Mouse (Mus musculus) hindlimb bud, embryonic 11.5 days (tissue): ENCODE data around the gene Chit1.

Experiments
- DNase-seq: peaks from one replicate; pipeline ENCODE4 v3.0.0-alpha.2; 2012; ENCODE audit warnings: low read depth, low spot score; ENCODE audit errors: extremely low spot score

Chit1 gene

DNA sequence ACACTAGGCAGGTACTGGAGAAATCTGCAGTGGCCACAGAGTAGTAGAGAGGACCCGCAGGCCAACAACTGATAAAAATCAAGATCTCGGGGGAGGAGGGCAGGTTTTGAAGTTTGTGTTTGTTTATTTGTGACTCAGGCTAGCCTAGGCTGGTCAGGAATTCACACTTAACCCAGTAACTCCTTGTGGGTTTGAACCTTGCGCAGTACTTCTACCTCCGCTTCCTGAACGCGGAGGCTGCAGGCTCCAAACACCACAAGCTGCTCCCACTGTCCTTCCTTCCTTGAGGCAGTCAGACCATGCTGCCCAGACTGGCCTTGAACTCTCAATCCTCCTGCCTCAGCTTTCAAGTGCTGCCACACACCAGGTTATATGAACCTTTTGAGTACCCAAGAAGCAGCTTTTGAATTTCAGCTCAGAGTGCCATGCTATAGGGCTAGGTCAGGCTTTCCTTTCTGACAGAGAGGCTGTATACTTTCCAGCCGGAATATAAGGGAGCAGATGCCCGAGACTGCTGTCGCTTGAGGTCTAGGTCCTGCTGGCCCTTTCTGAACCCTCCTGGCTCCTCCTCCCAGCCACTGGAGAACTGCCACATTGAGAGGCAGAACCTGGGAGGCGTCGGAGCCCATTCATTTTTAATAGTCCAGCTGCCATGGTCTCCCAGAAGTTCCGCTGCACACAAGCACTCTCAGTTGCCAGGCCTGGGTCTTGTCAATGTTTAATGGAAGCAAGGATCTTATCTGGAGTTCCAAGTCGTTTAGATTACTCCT is 12.9 kb upstream of the Chit1 start:
- DNase-seq = no peak

DNA sequence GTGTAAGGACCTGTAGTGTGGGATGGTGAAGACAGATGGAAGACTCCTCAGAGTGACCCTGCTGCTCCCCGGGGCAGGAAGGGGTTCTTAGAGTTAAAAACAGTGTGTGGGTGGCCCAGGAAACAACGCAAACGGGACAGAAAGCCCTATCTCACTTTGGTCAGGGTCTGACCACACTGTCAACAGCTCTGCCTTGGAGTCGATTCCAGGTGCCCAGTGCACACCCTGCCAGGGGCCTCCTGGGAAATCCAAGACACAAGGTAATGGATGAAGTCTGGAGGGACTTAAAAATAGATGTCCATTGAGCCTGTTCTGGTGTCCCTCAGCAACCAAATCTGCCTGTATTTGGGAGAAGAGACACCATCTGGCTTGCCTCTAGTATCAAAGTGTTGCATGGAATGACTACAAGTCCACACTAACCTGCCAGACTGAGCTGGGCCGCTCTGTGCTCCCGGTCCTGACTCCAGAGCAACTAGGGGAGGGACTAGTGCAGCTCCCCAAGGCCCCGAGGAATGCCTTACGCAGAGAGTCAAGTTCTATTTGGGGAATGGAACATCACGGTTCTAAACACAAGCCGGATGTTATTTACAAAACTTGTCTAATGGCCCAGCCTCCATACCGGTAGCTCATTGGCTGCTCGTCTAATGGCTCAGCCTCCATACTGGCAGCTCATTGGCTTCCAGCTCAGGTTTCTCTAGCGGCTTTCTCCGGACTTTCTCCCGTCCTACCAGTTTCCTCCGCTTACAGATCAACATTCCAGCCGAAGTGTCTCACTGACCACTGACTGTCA is 12.1 kb upstream of the Chit1 start:
- DNase-seq = peak; percentile 66

DNA sequence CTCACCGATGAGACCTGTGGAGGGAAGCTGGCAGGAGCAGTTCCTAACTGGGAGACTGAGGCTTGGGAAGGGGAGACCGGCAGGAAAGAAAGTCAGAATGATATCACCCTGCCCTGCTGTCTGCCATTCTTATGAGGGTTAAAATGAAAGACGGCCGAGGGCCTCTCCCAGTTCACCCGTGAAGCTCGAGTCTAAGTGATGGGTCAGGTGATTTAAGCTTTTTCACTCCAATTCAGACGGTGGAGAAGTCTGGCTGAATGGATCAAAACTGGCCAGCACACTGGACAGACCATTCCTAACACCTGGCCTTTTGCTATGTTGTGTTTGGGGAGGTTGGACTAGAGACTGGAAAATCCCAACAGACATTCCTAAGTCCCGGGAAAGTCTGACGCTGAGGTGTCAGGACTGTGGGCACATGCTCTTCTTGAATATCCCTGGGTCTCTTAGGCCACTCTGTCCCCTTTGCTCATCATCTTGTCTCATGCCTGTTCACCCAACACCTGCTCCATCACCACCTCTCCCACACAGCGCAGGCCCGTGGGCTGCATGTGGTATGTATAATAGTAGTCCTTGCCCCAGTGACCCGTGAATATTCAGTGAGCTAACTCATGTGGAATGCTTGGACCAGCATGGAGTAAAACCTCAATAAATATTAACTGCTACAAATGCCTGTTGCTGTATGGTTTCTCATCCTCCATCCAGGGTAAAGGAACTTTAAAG is 11.4 kb upstream of the Chit1 start:
- DNase-seq = no peak

GRCm38 (mm10) chr1:134100401-134100800 is 10.6 kb upstream of the Chit1 start:
- no peak for DNase-seq

DNA sequence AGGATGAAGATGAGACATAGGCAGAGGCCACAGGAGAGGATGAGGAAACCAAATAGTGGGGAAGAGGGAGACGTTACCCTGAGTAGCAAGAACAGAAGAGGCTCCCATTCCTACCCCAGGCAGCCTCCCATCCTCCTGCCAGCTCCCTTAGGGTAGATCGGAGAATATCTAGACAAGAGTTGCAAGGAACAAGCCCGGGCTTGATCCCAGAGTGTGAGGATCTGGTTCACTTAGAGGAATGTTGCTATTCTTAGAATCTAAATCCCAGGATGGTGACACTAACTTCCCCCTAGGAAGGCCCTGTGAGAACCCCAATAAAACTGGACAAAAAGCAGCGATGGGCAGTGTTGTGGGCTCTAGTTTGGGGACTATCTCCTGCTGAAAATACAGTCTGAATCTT is 10.1 kb upstream of the Chit1 start:
- DNase-seq = no peak

- no peak for DNase-seq
Measured at GRCm38 (mm10) chr1:134101593-134101992, 9.4 kb upstream of the Chit1 start.

DNA sequence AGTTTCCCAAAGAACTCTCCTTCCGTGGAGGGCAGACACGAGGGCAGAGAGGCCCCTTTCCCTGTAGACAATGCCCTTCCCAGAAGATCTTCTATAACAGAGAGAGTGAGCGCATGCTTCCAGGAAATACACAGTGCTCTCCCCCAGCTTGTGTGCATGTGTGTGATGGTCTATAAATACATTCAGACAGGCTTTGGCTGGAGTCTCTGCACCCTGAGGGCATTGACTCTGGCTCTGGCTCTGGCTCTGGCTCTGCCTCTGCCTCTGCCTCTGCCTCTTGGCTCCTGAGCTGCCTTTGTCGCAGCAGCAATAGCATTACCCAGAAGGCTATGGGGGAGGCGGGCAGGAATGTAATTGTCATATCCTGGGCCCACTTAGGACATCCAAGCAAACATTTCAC is 7.2 kb upstream of the Chit1 start:
- no peak for DNase-seq

DNA sequence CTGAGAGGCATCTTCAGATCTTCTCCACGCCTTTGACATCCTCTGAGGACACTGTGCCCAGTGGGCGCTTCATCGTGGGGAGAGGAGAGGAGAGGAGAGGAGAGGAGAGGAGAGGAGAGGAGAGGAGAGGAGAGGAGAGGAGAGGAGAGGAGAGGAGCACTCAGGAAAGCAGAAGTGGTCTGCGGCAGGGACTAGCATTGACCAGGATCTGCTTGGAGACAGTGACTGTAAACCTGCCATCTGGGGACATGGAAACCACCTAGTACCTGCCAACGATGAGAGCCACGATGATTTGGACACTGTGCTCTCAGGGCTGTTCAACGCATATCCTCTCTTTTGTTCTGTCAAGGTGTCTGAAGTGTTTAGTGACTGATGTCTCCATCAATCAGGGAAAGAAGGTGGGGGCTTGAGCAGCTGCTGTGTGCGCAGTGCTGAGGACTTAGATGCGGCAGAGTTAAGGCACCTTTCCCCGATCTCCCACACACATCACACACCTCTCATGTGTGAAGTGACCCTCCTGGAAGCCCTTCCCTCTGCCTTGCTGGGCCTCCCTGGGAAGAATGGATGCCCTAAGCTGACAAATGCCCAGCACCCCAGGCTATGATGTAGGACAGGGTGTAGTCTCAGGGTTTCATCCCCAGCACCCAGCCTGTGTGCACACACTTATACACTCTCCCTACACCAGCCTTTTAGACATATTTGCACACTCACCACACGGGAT is 5.8 kb upstream of the Chit1 start:
- no peak for DNase-seq

DNA sequence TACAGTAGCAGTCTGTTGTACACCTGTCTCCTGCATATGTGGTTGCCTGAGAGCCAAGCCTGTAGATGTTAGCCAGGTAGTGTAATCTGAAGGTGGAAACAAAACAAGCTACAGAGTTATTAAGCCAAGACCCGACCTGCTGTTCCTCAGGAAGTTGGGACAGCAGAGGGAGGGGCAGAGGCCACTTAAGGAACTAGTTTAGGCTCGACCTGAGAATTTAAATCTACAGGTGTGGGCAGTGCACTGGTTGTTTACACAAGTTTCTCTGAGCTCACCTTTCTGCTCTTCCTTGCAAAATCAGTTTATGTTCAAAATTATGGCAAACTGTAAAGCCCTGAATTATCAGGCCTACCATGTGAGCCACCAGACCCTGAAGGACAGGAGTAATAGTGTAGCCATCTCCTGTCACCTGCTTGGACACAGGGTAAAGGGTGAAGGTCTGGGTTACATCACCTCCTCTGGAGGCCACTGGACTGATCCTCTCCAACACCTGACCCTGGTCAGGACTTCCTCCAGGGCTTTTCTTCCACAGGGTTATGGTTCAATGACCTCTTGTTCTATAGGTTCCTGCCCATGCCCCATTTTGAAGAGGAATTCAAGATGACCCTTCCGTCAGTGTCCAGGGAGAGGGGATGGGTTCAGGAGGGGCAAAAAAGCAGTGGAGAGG is 5.1 kb upstream of the Chit1 start:
- no peak for DNase-seq

DNA sequence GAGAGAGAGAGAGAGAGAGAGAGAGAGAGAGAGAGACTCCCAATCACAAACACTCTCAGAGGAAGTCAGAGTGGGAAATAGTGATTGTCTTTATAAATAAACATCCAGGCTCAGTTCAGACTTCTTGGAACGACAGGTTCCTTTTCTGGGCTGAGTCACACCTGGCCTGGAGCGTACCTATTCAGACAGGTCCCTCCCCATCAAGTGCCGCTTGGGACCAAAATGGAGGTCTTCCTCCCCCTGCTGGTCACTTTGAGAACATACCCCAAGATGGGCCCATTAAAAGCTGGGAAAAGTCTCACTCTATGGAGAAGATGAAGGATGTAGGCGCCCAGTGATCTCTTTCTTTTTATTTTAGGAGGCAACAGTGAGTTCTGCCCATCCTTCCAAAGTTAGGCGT is 4.3 kb upstream of the Chit1 start:
- DNase-seq = peak; percentile 39

DNA sequence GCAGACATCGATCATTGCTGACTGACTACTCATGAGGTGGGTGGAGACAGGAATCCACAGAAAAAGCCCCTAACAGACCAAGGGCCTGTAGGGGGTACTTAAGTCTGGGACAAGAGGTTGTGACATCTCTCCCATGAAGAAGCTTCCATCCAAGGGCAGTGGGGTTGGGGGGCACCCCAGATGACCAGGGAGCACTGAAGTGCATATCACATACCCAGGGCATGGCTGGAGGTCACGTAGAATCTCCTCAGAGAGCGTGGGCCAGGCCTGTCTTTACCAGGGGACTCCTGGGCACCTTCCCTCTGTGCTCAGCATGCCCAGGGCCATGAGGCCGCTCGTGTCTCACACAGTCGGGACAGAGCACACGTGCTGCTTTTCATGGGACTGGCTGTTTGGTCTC is 3.3 kb upstream of the Chit1 start:
- no peak for DNase-seq

- DNase-seq = no peak
Measured at GRCm38 (mm10) chr1:134110015-134110414, 1.0 kb upstream of the Chit1 start.

DNA sequence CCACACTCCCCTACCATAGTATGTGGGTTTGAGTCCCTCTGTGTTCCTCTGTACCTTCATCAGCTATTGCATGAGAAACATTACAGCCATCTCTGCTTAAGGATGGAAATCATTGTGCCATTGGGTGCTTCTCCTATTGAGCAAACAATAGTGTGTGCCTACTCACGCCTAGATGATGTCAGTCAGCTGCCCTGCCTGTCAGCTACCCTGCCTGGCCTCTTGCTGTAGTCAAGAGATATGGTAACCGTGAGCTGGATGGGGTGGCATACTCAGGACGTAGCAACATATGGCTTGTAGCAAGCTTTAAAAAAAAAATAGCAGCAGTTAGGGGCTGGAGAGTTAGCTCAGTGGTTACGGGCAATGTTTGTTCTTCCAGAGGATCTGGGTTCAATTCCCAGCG is 593 bp upstream of the Chit1 start:
- no peak for DNase-seq

GRCm38 (mm10) chr1:134113560-134113959 is 2.5 kb downstream of the Chit1 start:
- DNase-seq = no peak

GRCm38 (mm10) chr1:134114018-134114417 is 3.0 kb downstream of the Chit1 start:
- DNase-seq = no peak

DNA sequence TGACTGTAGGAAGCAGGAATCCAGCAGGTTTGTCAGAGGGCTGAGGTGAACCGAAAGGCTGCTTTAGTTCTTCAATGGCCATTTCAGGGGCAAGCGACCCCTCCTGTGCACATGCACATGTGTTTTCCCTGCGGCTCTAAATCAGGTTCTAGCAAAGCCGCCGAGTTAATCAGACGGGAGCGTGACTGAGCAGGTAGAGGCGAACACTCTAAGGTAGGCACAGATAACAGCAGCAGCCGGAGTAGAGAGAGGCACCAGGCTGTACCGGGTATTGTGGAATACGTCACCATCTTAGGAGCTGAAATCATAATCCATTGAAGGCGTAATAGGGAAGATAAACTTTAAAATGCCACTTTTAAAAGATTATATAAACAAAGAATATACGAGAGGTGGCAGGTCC is 3.7 kb downstream of the Chit1 start:
- DNase-seq = no peak

DNA sequence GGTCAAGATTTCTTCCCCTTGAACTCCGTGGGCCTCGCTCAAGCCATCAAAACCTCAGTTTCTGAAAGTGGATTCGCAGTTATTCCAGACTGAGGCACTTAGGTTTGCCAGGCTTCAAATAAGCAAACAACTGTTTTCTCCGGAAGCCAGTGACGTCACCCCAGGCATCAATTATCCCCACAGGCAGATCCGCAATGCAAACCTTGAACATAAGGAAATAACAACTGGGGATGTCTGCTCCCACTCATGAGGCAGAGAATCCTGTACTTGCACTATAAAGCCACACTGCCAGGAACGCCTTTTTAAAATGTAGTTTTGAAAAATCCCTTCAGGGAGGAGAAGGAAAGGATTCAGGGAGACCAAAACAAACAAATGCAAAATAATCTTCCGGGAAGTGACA is 4.4 kb downstream of the Chit1 start:
- no peak for DNase-seq

GRCm38 (mm10) chr1:134117110-134117509 is 6.1 kb downstream of the Chit1 start:
- DNase-seq = no peak

DNA sequence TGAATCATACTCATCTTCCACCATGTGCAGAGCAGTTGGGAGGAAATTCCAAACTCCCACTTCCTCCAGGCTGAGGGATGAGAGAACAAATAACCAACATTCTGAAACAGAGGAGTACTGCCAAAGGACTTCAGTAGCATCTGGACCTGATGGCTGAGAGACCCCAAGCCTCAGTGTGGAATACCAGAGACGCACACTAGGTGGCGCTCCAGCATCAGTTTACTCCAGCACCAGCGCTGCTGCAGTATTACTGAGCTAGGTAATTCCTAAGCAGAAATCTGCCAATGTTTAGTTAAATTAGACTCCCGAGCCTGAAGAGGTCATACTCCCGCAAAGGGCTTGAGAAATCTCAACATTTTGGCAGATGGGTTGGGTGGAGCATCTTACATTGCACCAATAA is 9.1 kb downstream of the Chit1 start:
- DNase-seq = peak; percentile 74

GRCm38 (mm10) chr1:134122195-134122594 is 11.2 kb downstream of the Chit1 start:
- DNase-seq = no peak

DNA sequence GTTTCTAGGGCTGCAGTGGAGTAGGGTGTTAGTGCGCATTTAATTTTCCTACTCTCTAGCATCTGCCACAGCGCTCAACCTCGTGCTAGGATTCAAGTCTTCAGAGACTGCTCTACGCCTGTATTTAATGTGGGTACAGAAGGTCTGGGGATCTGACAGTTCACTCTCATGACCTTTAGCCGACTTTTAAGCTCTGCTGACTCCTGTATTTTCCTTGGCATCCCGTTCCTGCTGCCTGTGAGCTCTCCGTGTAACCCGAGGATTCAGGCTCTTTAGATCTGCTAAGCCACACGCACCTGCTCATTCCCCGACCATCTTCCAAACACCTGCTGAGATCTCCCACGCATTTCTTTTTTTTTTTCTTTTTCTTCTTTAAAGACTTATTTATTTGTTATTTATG is 22.3 kb downstream of the Chit1 start:
- no peak for DNase-seq
